Mouse (Mus musculus) brain, embryonic 18.5 days (tissue): ENCODE data around the gene Olfr243.
"Not testable (repeated sequence)": the region's sequence is repeated elsewhere in the genome, so short reads cannot be mapped to it uniquely, and the experiment has no call there.

Experiments used
- DNase-seq: peaks from one replicate; pipeline ENCODE4 v3.0.0-alpha.2; 2012; ENCODE audit warnings: low read depth, low spot score

The Olfr243 gene

GRCm38 (mm10) chr7:103714371-103714770 lies at the start of gene Olfr243:
Gene Olfr243, plus strand, starts transcription at chr7:103714671.
- DNase-seq, result no peak

DNA sequence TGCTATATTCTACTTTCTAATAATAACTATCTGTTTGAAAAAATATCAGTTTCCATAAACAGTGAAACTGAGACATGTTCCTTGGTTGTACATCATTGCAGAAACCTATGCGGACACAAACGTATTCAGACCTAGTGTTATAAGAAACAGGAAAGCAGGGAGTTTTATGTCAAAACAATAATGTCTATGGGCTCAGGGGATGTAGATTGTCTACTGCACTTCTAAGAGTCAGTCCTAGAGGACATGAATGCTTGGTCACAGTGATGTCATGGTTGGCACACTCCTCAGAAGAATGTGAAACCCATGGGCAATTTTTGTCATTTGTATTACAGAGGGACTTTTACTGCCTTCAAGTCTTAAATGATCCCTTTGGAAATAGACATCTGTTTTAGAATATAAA lies 43.4 kb upstream of the Olfr243 start, which contains the start of gene Olfr624:
TSS of gene Olfr624 (minus strand) at position 101 of the 400 bp plus-strand sequence.
- no peak for DNase-seq

DNA sequence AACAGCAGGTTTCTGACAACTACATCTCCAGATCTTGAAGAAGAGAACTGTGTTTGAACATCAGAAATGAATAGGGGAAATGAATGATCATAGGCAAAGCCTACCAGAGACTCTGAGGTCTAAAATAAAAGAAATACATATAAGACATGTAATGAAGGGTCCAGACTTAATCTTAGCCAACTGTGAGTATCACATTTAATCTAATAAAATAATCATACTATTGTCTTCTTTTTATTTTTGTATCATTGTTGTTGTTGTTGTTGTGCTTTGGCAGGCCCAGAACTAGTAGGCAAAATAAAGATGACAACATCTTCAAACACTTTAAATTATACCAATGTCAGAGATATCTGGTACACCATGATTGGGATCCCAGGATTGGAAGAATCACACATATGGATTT lies 32.1 kb upstream of the Olfr243 start, which contains the start of gene Olfr625-ps1:
TSS of gene Olfr625-ps1 (plus strand) at position 301 of the 400 bp plus-strand sequence.
- DNase-seq, result no peak

DNA sequence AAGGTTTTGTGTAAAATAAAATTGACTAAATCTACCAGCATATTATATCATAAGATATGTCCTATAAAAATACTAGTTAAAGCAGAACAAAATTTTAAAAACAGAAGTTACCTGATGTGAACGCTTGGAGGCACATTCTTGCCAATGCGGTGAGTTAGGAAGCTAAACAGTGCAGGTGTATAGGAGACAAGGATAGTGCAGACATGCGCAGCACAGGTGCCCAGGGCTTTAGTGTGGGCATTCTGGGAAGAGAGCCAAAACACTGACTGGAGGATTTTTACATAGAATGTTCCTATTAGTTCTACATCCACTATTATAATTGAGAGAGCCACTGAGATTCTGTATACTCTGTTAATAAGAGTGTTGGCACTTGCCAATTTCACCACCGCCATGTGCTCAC lies 15.0 kb upstream of the Olfr243 start:
- no peak for DNase-seq

DNA sequence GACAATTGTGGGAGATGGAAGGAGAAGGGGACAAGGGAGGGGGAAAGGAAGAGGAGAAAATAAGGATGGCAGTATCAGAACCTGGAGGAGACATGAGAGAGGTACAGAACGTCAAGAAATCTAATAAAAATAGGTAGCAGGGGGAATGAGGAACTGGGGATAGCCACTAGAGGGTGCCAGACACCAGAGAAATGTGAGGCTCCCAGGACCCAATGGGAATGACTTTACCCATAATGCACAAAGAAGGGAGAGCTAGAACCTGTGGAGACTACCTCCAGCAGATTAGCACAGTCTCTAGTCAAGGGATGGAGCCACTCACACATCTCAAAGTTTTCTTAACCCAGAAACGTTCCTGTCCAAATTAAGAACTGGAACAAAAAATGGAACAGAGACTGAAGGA lies 2.4 kb upstream of the Olfr243 start:
- no peak for DNase-seq

- not testable (repeated sequence) for DNase-seq
Measured at GRCm38 (mm10) chr7:103716398-103716797, 1.9 kb downstream of the Olfr243 start.

DNA sequence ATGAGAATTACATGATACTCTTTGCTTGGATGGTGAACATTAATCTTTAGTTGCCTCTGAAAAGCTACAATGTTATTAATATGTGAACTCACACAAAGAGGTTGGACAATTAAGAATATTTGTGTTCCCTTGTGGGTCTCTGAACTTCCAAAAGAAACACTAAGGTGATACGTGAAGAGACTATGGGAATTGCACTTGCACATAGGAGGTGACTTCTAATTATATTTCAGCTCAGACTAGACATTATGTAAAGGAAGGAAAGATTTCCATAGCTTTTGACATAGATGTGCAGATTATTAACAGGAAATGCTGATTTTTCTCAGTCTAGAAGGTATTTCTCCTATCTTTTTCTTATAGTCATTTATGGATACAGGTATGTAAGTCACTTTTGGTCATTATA lies 15.6 kb downstream of the Olfr243 start, which contains the start of gene Olfr628:
TSS of gene Olfr628 (plus strand) at position 301 of the 400 bp plus-strand sequence.
- DNase-seq, result no peak

GRCm38 (mm10) chr7:103744843-103745242 lies 30.4 kb downstream of the Olfr243 start, which contains the start of gene Olfr629:
Gene Olfr629, minus strand, starts transcription at chr7:103744943.
- DNase-seq, result no peak

- no peak for DNase-seq
Measured at GRCm38 (mm10) chr7:103757233-103757632, 42.8 kb downstream of the Olfr243 start, which contains the start of gene Olfr630. Gene Olfr630, minus strand, starts transcription at chr7:103757333.

- not testable (repeated sequence) for DNase-seq
Measured at GRCm38 (mm10) chr7:103762212-103762611, 47.7 kb downstream of the Olfr243 start.

DNA sequence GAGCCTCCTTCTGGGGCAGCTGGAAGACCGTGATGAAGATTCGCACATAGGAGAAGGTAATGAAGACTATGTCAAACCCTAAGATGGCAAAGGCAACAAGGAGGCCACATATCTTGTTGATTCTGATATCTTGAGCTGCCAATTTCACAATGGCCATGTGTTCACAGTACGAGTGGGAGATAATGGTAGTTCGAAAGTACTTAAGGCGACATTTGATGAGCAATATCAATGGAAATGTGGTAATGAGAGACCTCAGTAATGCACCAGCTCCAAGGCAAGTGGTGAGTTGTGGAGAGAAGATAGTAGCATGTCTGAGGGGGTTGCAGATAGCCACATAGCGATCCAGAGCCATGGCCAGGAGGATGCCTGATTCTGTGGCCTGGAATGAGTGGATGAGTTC lies 53.2 kb downstream of the Olfr243 start:
- DNase-seq, result not testable (repeated sequence)
